Mouse (Mus musculus): ENCODE measurements around the gene Plekha4. TPM values are rescaled to one million over a fixed set of nuclear protein-coding genes. Genes with fewer than 3 reads are reported as not detected.

Gene Plekha4
- total and polyA plus RNA-seq, 3 experiments: 0.12 to 0.65 TPM; not detected in 1

DNA sequence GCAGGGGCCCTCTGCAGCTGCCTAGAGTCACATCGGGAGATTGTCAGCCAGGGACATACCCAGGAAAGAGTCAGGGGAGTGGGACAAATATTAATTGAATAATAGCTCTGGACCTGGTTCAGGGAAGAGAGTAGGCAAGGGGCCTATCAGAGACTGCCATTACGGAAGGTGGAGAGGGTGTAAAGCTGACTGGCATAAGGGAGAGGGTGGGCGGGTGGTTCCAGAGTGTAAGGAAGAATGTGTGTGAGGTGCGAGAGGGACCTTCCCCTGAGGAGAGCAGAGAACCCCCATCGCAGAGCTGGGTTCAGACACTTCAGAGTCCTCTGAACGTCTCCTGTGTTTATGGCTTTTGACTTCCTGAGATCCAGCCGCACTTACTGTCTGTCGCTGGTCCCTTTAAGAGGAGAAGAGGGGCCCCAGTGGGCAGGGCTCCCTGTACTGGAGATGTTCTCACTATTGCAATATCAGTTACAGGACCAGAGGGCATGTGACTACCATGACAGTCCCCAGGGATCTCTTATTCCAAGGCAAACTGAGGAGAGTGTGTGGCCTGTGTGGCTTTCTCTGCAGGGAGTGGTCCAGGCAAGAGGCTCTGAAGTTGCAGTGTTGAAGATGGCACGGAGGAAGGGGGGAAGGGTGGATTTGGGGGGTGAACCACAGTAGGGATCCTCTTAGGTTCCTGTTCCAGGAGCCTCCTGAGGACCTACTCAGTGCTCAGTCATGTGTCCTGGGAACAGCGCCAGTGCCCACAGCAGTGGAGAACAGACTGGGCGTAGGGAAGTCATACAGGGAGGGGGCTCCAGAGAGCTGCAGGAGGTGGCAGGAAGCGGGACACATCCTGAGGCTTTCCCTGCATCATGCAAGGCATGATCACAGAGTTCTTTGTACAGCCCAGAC lies 35.7 kb downstream of the Plekha4 start:
- H3K9me3 ChIP-seq (replicated peaks; ENCODE audit: insufficient read depth, low read length): no peaks in the 10 kb centered on the region
- H3K4me3 ChIP-seq (ENCODE audit: control insufficient read depth in 1 of 2, insufficient read depth in 1 of 2, low read depth in 2 of 2, low read length in 2 of 2): peak overlapping the region; percentile 53 to 60
- H3K36me3 ChIP-seq (ENCODE audit: control insufficient read depth in 1 of 2, insufficient read depth in 2 of 2, low read length in 2 of 2): 0 out of 4 replicates have a peak, but pooled peaks cover 0 to 2% of the 10 kb centered on the region in 2 experiments
- no peaks in the 10 kb centered on the region; the same call in 1 of the 2 replicates for H3K79me2 ChIP-seq (ENCODE audit: control insufficient read depth, insufficient read depth, low read length, poor library complexity)
- peak overlapping the region; percentile 72 for H3K9ac ChIP-seq (ENCODE audit: control insufficient read depth, low read depth, low read length, poor library complexity, severe bottlenecking)
- H3K4me1 ChIP-seq (ENCODE audit: control insufficient read depth in 1 of 2, insufficient read depth in 2 of 2, low read length in 2 of 2): peaks cover 0 to 10% of the 10 kb centered on the region in 2 experiments; a peak in 2 of 4 replicates
- no peaks in the 10 kb centered on the region for H3K27me3 ChIP-seq (ENCODE audit: control insufficient read depth in 1 of 2, insufficient read depth in 2 of 2, low read length in 2 of 2)
- H3K27ac ChIP-seq (ENCODE audit: control insufficient read depth, low read depth, low read length): peak overlapping the region; percentile 90
- peak; percentile 76 for DNase-seq (ENCODE audit: low read depth, low spot score)
- TF ChIP-seq SIN3A (IDR thresholded peaks at IDR 0.05; ENCODE audit: low read length) (no peak; the same call in 1 of the 2 replicates), USF1 (IDR thresholded peaks at IDR 0.05; ENCODE audit: low read depth, low read length) (peak; percentile 81), SMC3 (IDR thresholded peaks at IDR 0.05; ENCODE audit: low read depth, low read length) (no peak), ZKSCAN1 (IDR thresholded peaks at IDR 0.05; ENCODE audit: low read depth, low read length) (peak; percentile 99), MAZ (IDR thresholded peaks at IDR 0.05; ENCODE audit: low read depth, low read length) (0 out of 2 replicates have a peak, but pooled peaks have one; percentile 87), MAX (IDR thresholded peaks at IDR 0.05; ENCODE audit: low read length) (0 out of 2 replicates have a peak, but pooled peaks have one; percentile 22), KAT2A (conservative IDR thresholded peaks at IDR 0.05; ENCODE audit: low read depth, low read length) (no peak), HCFC1 (IDR thresholded peaks at IDR 0.05; ENCODE audit: low read depth, low read length) (peak; percentile 51; the same call in 1 of the 2 replicates), ETS1 (IDR thresholded peaks at IDR 0.05; ENCODE audit: low read depth, low read length) (0 out of 2 replicates have a peak, but pooled peaks have one; percentile 12), TBP (IDR thresholded peaks at IDR 0.05; ENCODE audit: low read depth, low read length) (peak; percentile 44; the same call in 1 of the 2 replicates), MXI1 (IDR thresholded peaks at IDR 0.05; ENCODE audit: low read depth, low read length) (peak; percentile 69; the same call in 1 of the 2 replicates), POLR2A (IDR thresholded peaks at IDR 0.05; ENCODE audit: control insufficient read depth in 1 of 2, insufficient read depth in 1 of 2, low read depth in 1 of 2, low read length in 2 of 2, poor library complexity in 1 of 2) (peak in 1 of 2 experiments; percentile 47; a peak in 1 of 4 replicates), ZC3H11A (IDR thresholded peaks at IDR 0.05; ENCODE audit: low read depth, low read length) (no peak), EP300 (IDR thresholded peaks at IDR 0.05; ENCODE audit: low read depth in 1 of 2, low read length in 2 of 2) (peak in 1 of 2 experiments; percentile 31; a peak in 1 of 4 replicates)

DNA sequence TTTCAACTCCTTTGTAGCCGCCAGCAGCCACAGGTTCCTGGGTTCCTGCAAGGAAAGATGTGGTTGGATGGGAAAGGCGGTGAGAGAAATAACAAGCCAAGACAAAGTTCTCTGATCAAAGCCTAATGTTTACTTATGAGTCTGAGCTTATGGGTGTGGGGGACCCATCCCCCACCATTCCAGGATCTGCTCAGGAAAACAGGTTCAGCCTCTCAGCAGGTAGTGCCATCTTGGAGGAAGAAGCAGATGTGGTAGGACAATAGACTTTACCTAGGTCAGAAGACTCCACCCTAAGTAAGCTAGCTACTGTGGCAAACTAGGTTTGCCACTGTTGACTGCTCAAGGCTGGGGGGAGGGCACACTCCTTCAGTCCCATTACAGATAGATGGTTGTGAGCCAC lies 38.7 kb downstream of the Plekha4 start:
- H3K27ac ChIP-seq (ENCODE audit: control insufficient read depth, low read depth, low read length): no peak overlapping the region
- no peaks in the 10 kb centered on the region; the same call in 1 of the 2 replicates for H3K79me2 ChIP-seq (ENCODE audit: control insufficient read depth, insufficient read depth, low read length, poor library complexity)
- no peak for DNase-seq (ENCODE audit: low read depth, low spot score)
- H3K9me3 ChIP-seq (replicated peaks; ENCODE audit: insufficient read depth, low read length): no peaks in the 10 kb centered on the region
- no peak overlapping the region for H3K9ac ChIP-seq (ENCODE audit: control insufficient read depth, low read depth, low read length, poor library complexity, severe bottlenecking)
- peaks cover 0 to 18% of the 10 kb centered on the region in 2 experiments; a peak in 3 of 4 replicates for H3K4me1 ChIP-seq (ENCODE audit: control insufficient read depth in 1 of 2, insufficient read depth in 2 of 2, low read length in 2 of 2)
- H3K4me3 ChIP-seq (ENCODE audit: control insufficient read depth in 1 of 2, insufficient read depth in 1 of 2, low read depth in 2 of 2, low read length in 2 of 2): no peak overlapping the region
- H3K36me3 ChIP-seq (ENCODE audit: control insufficient read depth in 1 of 2, insufficient read depth in 2 of 2, low read length in 2 of 2): peaks cover 0 to 7% of the 10 kb centered on the region in 2 experiments; a peak in 2 of 4 replicates
- TF ChIP-seq MXI1 (IDR thresholded peaks at IDR 0.05; ENCODE audit: low read depth, low read length) (no peak), ELF1 (IDR thresholded peaks at IDR 0.05; ENCODE audit: low read depth, low read length) (no peak), POLR2A (IDR thresholded peaks at IDR 0.05; ENCODE audit: control insufficient read depth in 1 of 2, insufficient read depth in 1 of 2, low read depth in 1 of 2, low read length in 2 of 2, poor library complexity in 1 of 2) (no peak), ZNF384 (IDR thresholded peaks at IDR 0.05; ENCODE audit: low read depth, low read length) (no peak), ZC3H11A (IDR thresholded peaks at IDR 0.05; ENCODE audit: low read depth, low read length) (no peak), SMC3 (IDR thresholded peaks at IDR 0.05; ENCODE audit: low read depth, low read length) (no peak), CHD2 (IDR thresholded peaks at IDR 0.05; ENCODE audit: low read length) (no peak), CTCF (IDR thresholded peaks at IDR 0.05 in 2 of 3, conservative IDR thresholded peaks at IDR 0.05 in 1 of 3; ENCODE audit: control insufficient read depth in 1 of 3, insufficient read depth in 1 of 3, low read depth in 2 of 3, low read length in 3 of 3, poor library complexity in 1 of 3, severe bottlenecking in 1 of 3) (no peak), BHLHE40 (IDR thresholded peaks at IDR 0.05; ENCODE audit: borderline replicate concordance, low read depth, low read length) (no peak), KAT2A (conservative IDR thresholded peaks at IDR 0.05; ENCODE audit: low read depth, low read length) (no peak), GATA1 (IDR thresholded peaks at IDR 0.05; ENCODE audit: low read depth, low read length) (no peak)
- H3K27me3 ChIP-seq (ENCODE audit: control insufficient read depth in 1 of 2, insufficient read depth in 2 of 2, low read length in 2 of 2): no peaks in the 10 kb centered on the region

Data from MEL (cell line).